ENCODE assay signal across 8 mouse cellular contexts in genomic region chr17:85799865-85800356, GRCm38 (mm10).
DNase-seq lines count a peak whose midpoint lies in the region; ATAC-seq and TF ChIP-seq lines count a peak whose summit lies in the region.

No protein-coding gene starts in this region.

- H3K9ac ChIP-seq in heart, adult 2 months (ENCODE audit: low read depth, low read length) = no peak overlapping the region
- peak overlapping the region; percentile 53 for H3K9ac ChIP-seq in MEL (ENCODE audit: control insufficient read depth, low read depth, low read length, poor library complexity, severe bottlenecking)
- H3K9ac ChIP-seq in forebrain, embryonic 13.5 days = peak overlapping the region; percentile 58
- H3K9ac ChIP-seq in neural tube, embryonic 12.5 days = peak overlapping the region; percentile 57

- H3K27me3 ChIP-seq in heart, adult 2 months (ENCODE audit: control insufficient read depth, insufficient read depth, low read length) = peaks cover 17% of the 10 kb centered on the region
- H3K27me3 ChIP-seq in MEL (ENCODE audit: control insufficient read depth in 1 of 2, insufficient read depth in 2 of 2, low read length in 2 of 2) = peaks cover 12 to 16% of the 10 kb centered on the region in 2 experiments
- peaks cover 85% of the 10 kb centered on the region for H3K27me3 ChIP-seq in forebrain, embryonic 13.5 days
- H3K27me3 ChIP-seq in neural tube, embryonic 12.5 days (replicated peaks) = peaks cover 54% of the 10 kb centered on the region

- TF ChIP-seq CTCF in heart, adult 2 months (IDR thresholded peaks at IDR 0.05) = no peak
- TF ChIP-seq CTCF in MEL (IDR thresholded peaks at IDR 0.05 in 2 of 3, conservative IDR thresholded peaks at IDR 0.05 in 1 of 3; ENCODE audit: control insufficient read depth in 1 of 3, insufficient read depth in 1 of 3, low read depth in 2 of 3, low read length in 3 of 3, poor library complexity in 1 of 3, severe bottlenecking in 1 of 3) = no peak

- H3K79me2 ChIP-seq in heart, adult 2 months (replicated peaks; ENCODE audit: control insufficient read depth, insufficient read depth, low read length) = no peaks in the 10 kb centered on the region
- no peaks in the 10 kb centered on the region for H3K79me2 ChIP-seq in MEL (ENCODE audit: control insufficient read depth, insufficient read depth, low read length, poor library complexity)

- no peak for TF ChIP-seq POLR2A in heart, adult 2 months (IDR thresholded peaks at IDR 0.05; ENCODE audit: insufficient read depth, low read depth, low read length)
- TF ChIP-seq POLR2A in MEL (IDR thresholded peaks at IDR 0.05; ENCODE audit: control insufficient read depth in 1 of 2, insufficient read depth in 1 of 2, low read depth in 1 of 2, low read length in 2 of 2, poor library complexity in 1 of 2) = 0 out of 4 replicates have a peak, but pooled peaks of 1 of the 2 experiments have one; percentile 24

- peak overlapping the region; percentile 78 for H3K4me2 ChIP-seq in forebrain, embryonic 13.5 days
- peak overlapping the region; percentile 99 for H3K4me2 ChIP-seq in neural tube, embryonic 12.5 days (replicated peaks)

- H3K4me3 ChIP-seq in heart, adult 2 months = peak overlapping the region; percentile 12; the same call in 1 of the 2 replicates
- H3K4me3 ChIP-seq in MEL (ENCODE audit: control insufficient read depth in 1 of 2, insufficient read depth in 1 of 2, low read depth in 2 of 2, low read length in 2 of 2) = peak overlapping the region; percentile 45 to 52
- peak overlapping the region; percentile 44 for H3K4me3 ChIP-seq in forebrain, embryonic 13.5 days
- H3K4me3 ChIP-seq in neural tube, embryonic 12.5 days = peak overlapping the region; percentile 49

- H3K36me3 ChIP-seq in heart, adult 2 months (ENCODE audit: control insufficient read depth, insufficient read depth, low read length) = no peaks in the 10 kb centered on the region
- H3K36me3 ChIP-seq in MEL (ENCODE audit: control insufficient read depth in 1 of 2, insufficient read depth in 2 of 2, low read length in 2 of 2) = no peaks in the 10 kb centered on the region
- H3K36me3 ChIP-seq in forebrain, embryonic 13.5 days (ENCODE audit: poor library complexity, severe bottlenecking) = no peaks in the 10 kb centered on the region
- no peaks in the 10 kb centered on the region for H3K36me3 ChIP-seq in neural tube, embryonic 12.5 days

- WGBS in heart, adult 2 months = 2% methylated on average over 34 of the region's 34 CpGs
- WGBS in forebrain, embryonic 13.5 days = under 1% methylated on average over 28 of the region's 34 CpGs
- under 1% methylated on average over 34 of the region's 34 CpGs for WGBS in neural tube, embryonic 12.5 days

- peak; percentile 30; the same call in 1 of the 2 replicates for ATAC-seq in forebrain, embryonic 13.5 days
- ATAC-seq in neural tube, embryonic 12.5 days (ENCODE audit: low FRiP score, low read depth) = peak; percentile 62
- ATAC-seq in erythroblast, adult 5-6 weeks (replicated peaks; ENCODE audit: low FRiP score, poor library complexity, severe bottlenecking) = no peak

- TF ChIP-seq RAD21 in MEL (IDR thresholded peaks at IDR 0.05; ENCODE audit: low read depth, low read length) = no peak

- no peak for TF ChIP-seq EP300 in heart, adult 2 months (IDR thresholded peaks at IDR 0.05; ENCODE audit: insufficient read depth, low read depth, low read length)
- TF ChIP-seq EP300 in MEL (IDR thresholded peaks at IDR 0.05; ENCODE audit: low read depth in 1 of 2, low read length in 2 of 2) = no peak

- intact Hi-C loops in heart, adult 2 months (cut with DNase I) = no loop called here

- no peak overlapping the region for H3K27ac ChIP-seq in heart, adult 2 months
- H3K27ac ChIP-seq in MEL (ENCODE audit: control insufficient read depth, low read depth, low read length) = no peak overlapping the region
- no peak overlapping the region for H3K27ac ChIP-seq in forebrain, embryonic 13.5 days
- no peak overlapping the region for H3K27ac ChIP-seq in neural tube, embryonic 12.5 days

- peaks cover 4% of the 10 kb centered on the region for H3K4me1 ChIP-seq in heart, adult 2 months (ENCODE audit: control insufficient read depth, insufficient read depth, low read length)
- no peaks in the 10 kb centered on the region for H3K4me1 ChIP-seq in MEL (ENCODE audit: control insufficient read depth in 1 of 2, insufficient read depth in 2 of 2, low read length in 2 of 2)
- peaks cover 19% of the 10 kb centered on the region for H3K4me1 ChIP-seq in forebrain, embryonic 13.5 days
- H3K4me1 ChIP-seq in neural tube, embryonic 12.5 days = peaks cover 22% of the 10 kb centered on the region

- DNase-seq in heart, adult 2 months = no peak
- no peak for DNase-seq in heart, adult 11 months
- DNase-seq in MEL (ENCODE audit: low read depth, low spot score) = peak; percentile 41
- DNase-seq in kidney, postnatal 4 days = peak; percentile 34 to 62
- DNase-seq in cerebellum, adult 8-10 months = no peak

- H3K9me3 ChIP-seq in MEL (replicated peaks; ENCODE audit: insufficient read depth, low read length) = no peaks in the 10 kb centered on the region
- H3K9me3 ChIP-seq in forebrain, embryonic 13.5 days (replicated peaks) = no peaks in the 10 kb centered on the region
- H3K9me3 ChIP-seq in neural tube, embryonic 12.5 days = no peaks in the 10 kb centered on the region

TF ChIP-seq in MEL, 35 proteins besides CTCF, POLR2A, EP300 and RAD21:
- TF ChIP-seq UBTF (IDR thresholded peaks at IDR 0.05; ENCODE audit: borderline replicate concordance, insufficient read depth, low read depth, low read length) = no peak
- TF ChIP-seq ELF1 (IDR thresholded peaks at IDR 0.05; ENCODE audit: low read depth, low read length) = no peak
- no peak for TF ChIP-seq MYC (IDR thresholded peaks at IDR 0.05; ENCODE audit: low read depth, low read length)
- no peak for TF ChIP-seq CHD2 (IDR thresholded peaks at IDR 0.05; ENCODE audit: low read length)
- TF ChIP-seq GATA1 (IDR thresholded peaks at IDR 0.05; ENCODE audit: low read depth, low read length) = no peak
- TF ChIP-seq TAL1 (IDR thresholded peaks at IDR 0.05; ENCODE audit: low read length) = no peak
- TF ChIP-seq SIN3A (IDR thresholded peaks at IDR 0.05; ENCODE audit: low read length) = no peak
- no peak for TF ChIP-seq POLR2AphosphoS2 (IDR thresholded peaks at IDR 0.05; ENCODE audit: low read length)
- no peak for TF ChIP-seq ZC3H11A (IDR thresholded peaks at IDR 0.05; ENCODE audit: low read depth, low read length)
- no peak for TF ChIP-seq SMC3 (IDR thresholded peaks at IDR 0.05; ENCODE audit: low read depth, low read length)
- no peak for TF ChIP-seq TCF12 (IDR thresholded peaks at IDR 0.05; ENCODE audit: low read depth, low read length)
- TF ChIP-seq TBP (IDR thresholded peaks at IDR 0.05; ENCODE audit: low read depth, low read length) = no peak
TF ChIP-seq in MEL: peak in this region for 0.

Comparison
In these comparisons a context has a peak if more than half of its experiments do, and no peak if none do; other contexts are left out.
1. DNase-seq: peak in MEL (single experiment) and kidney, postnatal 4 days (2 of 2); none in heart, adult 2 months (0 of 2), heart, adult 11 months (single experiment) and cerebellum, adult 8-10 months (single experiment).
2. Peak in every context shown above with its lines, with median percentiles within 50 percentile points of each other: H3K4me3 ChIP-seq.